Mouse (Mus musculus) heart, embryonic 16.5 days (tissue): Measurements from ENCODE around the gene Trpv5. TPM values are rescaled to one million over a fixed set of nuclear protein-coding genes. Genes with fewer than 3 reads are reported as not detected.

ENCODE experiments used
- ATAC-seq: fragments of 200-750 bp; cut with Nextera tagmentation; replicated peaks from 2 replicates; pipeline ENCODE4 v1.8.0; 2017; ENCODE audit warnings: moderate number of reproducible peaks; ENCODE audit not compliant: insufficient read depth, low FRiP score; ENCODE audit errors: extremely low read depth
- H3K27ac ChIP-seq: fragments of 300-500 bp; sonication (generic); 2 replicates; pipeline ENCODE4 v1.5.1; 2014; ENCODE audit warnings: mild to moderate bottlenecking, low read length, control low read depth, moderate library complexity
- H3K27me3 ChIP-seq: fragments of 300-500 bp; sonication (generic); 2 replicates; pipeline ENCODE4 v1.6.1; 2014; ENCODE audit warnings: low read length, mixed read lengths; ENCODE audit not compliant: control insufficient read depth, insufficient read depth
- H3K36me3 ChIP-seq: fragments of 300-500 bp; sonication (generic); 2 replicates; pipeline ENCODE4 v1.6.1; 2014; ENCODE audit not compliant: control insufficient read depth, insufficient read depth
- H3K4me1 ChIP-seq: fragments of 300-500 bp; sonication (generic); 2 replicates; pipeline ENCODE4 v1.6.1; 2014; ENCODE audit warnings: low read length, mixed read lengths; ENCODE audit not compliant: control insufficient read depth, insufficient read depth
- H3K4me2 ChIP-seq: fragments of 300-500 bp; sonication (generic); 2 replicates; pipeline ENCODE4 v1.6.1; 2014; ENCODE audit warnings: low read depth, mild to moderate bottlenecking, control low read depth, low read length
- H3K4me3 ChIP-seq: fragments of 300-500 bp; sonication (generic); 2 replicates; pipeline ENCODE4 v1.5.1; 2014; ENCODE audit warnings: mild to moderate bottlenecking, control low read depth, low read length
- H3K9ac ChIP-seq: fragments of 300-500 bp; sonication (generic); 2 replicates; pipeline ENCODE4 v1.6.1; 2014; ENCODE audit warnings: low read length, control low read depth
- H3K9me3 ChIP-seq: fragments of 300-500 bp; sonication (generic); replicated peaks from 2 replicates; pipeline ENCODE4 v1.6.1; 2016; ENCODE audit warnings: low read length; ENCODE audit not compliant: control insufficient read depth
- WGBS: fragments of 180-500 bp; shearing (Covaris S2); extraction: QIAGEN DNeasy Blood & Tissue Kit; methylation state at CpG from one replicate; pipeline ENCODE4 v1.1.7; 2014; 5-methylcytosine and 5-hydroxymethylcytosine counted together
- polyA plus RNA-seq: library from polyadenylated mRNA; unstranded; fragments of >200 nt; fragmentation: Nextera tagmentation; extraction: Ambion mirVana; gene quantifications from 2 replicates; pipeline ENCODE4 v1.2.1, GENCODE M21; 2015

Trpv5 gene
- polyA plus RNA-seq, 1 experiment from 2014 or later = not detected

- no peaks in the 10 kb centered on the region for H3K9me3 ChIP-seq
- H3K27ac ChIP-seq = no peak overlapping the region
- H3K4me1 ChIP-seq = no peaks in the 10 kb centered on the region
- H3K36me3 ChIP-seq = no peaks in the 10 kb centered on the region
- 29% methylated on average over 1 of the region's 1 CpGs for WGBS
- H3K4me2 ChIP-seq = no peak overlapping the region
- ATAC-seq = no peak
- H3K4me3 ChIP-seq = no peak overlapping the region
- H3K27me3 ChIP-seq = no peaks in the 10 kb centered on the region
- H3K9ac ChIP-seq = no peak overlapping the region
Measured at GRCm38 (mm10) chr6:41635211-41635610, 45.4 kb downstream of the Trpv5 start.

DNA sequence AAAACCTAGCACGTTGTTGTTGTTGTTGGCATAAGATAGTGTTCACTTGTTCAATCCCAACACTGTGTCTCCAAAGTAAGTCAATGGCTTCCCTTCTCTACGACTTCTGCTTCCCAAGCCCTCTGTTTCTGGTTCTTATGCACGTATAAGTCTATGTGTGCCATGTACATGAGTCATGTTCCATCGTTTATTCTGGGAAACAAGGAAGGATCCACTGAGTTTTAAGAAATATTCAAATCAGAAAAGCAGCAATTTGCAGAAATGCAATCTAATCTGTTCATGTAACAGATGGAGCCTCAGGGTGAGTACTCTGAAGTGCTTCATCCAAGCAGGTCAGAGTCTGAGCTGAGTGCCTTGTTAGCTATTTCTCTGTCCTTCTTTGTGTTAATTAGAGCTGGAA is 49.0 kb downstream of the Trpv5 start:
- H3K36me3 ChIP-seq = no peaks in the 10 kb centered on the region
- H3K4me3 ChIP-seq = no peak overlapping the region
- WGBS = 79% methylated on average over 4 of the region's 4 CpGs
- no peaks in the 10 kb centered on the region for H3K9me3 ChIP-seq
- H3K9ac ChIP-seq = no peak overlapping the region
- H3K27me3 ChIP-seq = no peaks in the 10 kb centered on the region
- H3K4me1 ChIP-seq = no peaks in the 10 kb centered on the region
- no peak for ATAC-seq
- H3K27ac ChIP-seq = no peak overlapping the region
- H3K4me2 ChIP-seq = no peak overlapping the region

- no peaks in the 10 kb centered on the region for H3K36me3 ChIP-seq
- no peaks in the 10 kb centered on the region for H3K27me3 ChIP-seq
- no peak overlapping the region for H3K9ac ChIP-seq
- no peaks in the 10 kb centered on the region for H3K4me1 ChIP-seq
- no peaks in the 10 kb centered on the region for H3K9me3 ChIP-seq
- no peak for ATAC-seq
- WGBS = 60% methylated on average over 2 of the region's 2 CpGs
- H3K4me2 ChIP-seq = no peak overlapping the region
- no peak overlapping the region for H3K4me3 ChIP-seq
- no peak overlapping the region for H3K27ac ChIP-seq
Measured at GRCm38 (mm10) chr6:41630791-41631190, 49.8 kb downstream of the Trpv5 start.

- WGBS = 51% methylated on average over 1 of the region's 1 CpGs
- H3K9ac ChIP-seq = no peak overlapping the region
- ATAC-seq = no peak
- no peaks in the 10 kb centered on the region for H3K27me3 ChIP-seq
- no peak overlapping the region for H3K4me2 ChIP-seq
- H3K9me3 ChIP-seq = no peaks in the 10 kb centered on the region
- H3K36me3 ChIP-seq = no peaks in the 10 kb centered on the region
- H3K4me3 ChIP-seq = no peak overlapping the region
- no peaks in the 10 kb centered on the region for H3K4me1 ChIP-seq
- no peak overlapping the region for H3K27ac ChIP-seq
Measured at GRCm38 (mm10) chr6:41628180-41628579, 52.4 kb downstream of the Trpv5 start.

- no peak overlapping the region for H3K4me3 ChIP-seq
- 66% methylated on average over 9 of the region's 9 CpGs for WGBS
- H3K27ac ChIP-seq = no peak overlapping the region
- H3K9me3 ChIP-seq = no peaks in the 10 kb centered on the region
- ATAC-seq = no peak
- H3K4me2 ChIP-seq = no peak overlapping the region
- no peaks in the 10 kb centered on the region for H3K27me3 ChIP-seq
- H3K36me3 ChIP-seq = no peaks in the 10 kb centered on the region
- H3K4me1 ChIP-seq = no peaks in the 10 kb centered on the region
- H3K9ac ChIP-seq = no peak overlapping the region
Measured at GRCm38 (mm10) chr6:41622661-41623060, 57.9 kb downstream of the Trpv5 start.

GRCm38 (mm10) chr6:41621241-41621990 is 59.2 kb downstream of the Trpv5 start:
- no peaks in the 10 kb centered on the region for H3K4me1 ChIP-seq
- no peak overlapping the region for H3K9ac ChIP-seq
- ATAC-seq = no peak
- no peaks in the 10 kb centered on the region for H3K27me3 ChIP-seq
- no peak overlapping the region for H3K4me2 ChIP-seq
- 84% methylated on average over 12 of the region's 12 CpGs for WGBS
- H3K9me3 ChIP-seq = no peaks in the 10 kb centered on the region
- H3K27ac ChIP-seq = no peak overlapping the region
- no peaks in the 10 kb centered on the region for H3K36me3 ChIP-seq
- no peak overlapping the region for H3K4me3 ChIP-seq

GRCm38 (mm10) chr6:41620173-41620798 is 60.3 kb downstream of the Trpv5 start:
- Histone ChIP-seq H3K27ac (no peak overlapping the region), H3K4me1 (no peaks in the 10 kb centered on the region), H3K9ac (no peak overlapping the region), H3K4me3 (no peak overlapping the region), H3K9me3 (no peaks in the 10 kb centered on the region), H3K4me2 (no peak overlapping the region), H3K36me3 (no peaks in the 10 kb centered on the region), H3K27me3 (no peaks in the 10 kb centered on the region)
- ATAC-seq = no peak
- WGBS = 77% methylated on average over 9 of the region's 9 CpGs

- ATAC-seq = no peak
- H3K4me3 ChIP-seq = no peak overlapping the region
- H3K9ac ChIP-seq = no peak overlapping the region
- H3K9me3 ChIP-seq = no peaks in the 10 kb centered on the region
- peaks cover 8% of the 10 kb centered on the region for H3K27me3 ChIP-seq
- no peaks in the 10 kb centered on the region for H3K36me3 ChIP-seq
- H3K4me2 ChIP-seq = no peak overlapping the region
- WGBS = 41% methylated on average over 5 of the region's 5 CpGs
- no peak overlapping the region for H3K27ac ChIP-seq
- H3K4me1 ChIP-seq = peaks cover 4% of the 10 kb centered on the region; the same call in 1 of the 2 replicates
Measured at GRCm38 (mm10) chr6:41607637-41608036, 72.9 kb downstream of the Trpv5 start.

GRCm38 (mm10) chr6:41606214-41606613 is 74.4 kb downstream of the Trpv5 start:
- Histone ChIP-seq H3K27me3 (peaks cover 8% of the 10 kb centered on the region), H3K4me2 (peak overlapping the region; percentile 99), H3K27ac (no peak overlapping the region), H3K36me3 (no peaks in the 10 kb centered on the region), H3K4me3 (no peak overlapping the region), H3K9ac (no peak overlapping the region), H3K9me3 (no peaks in the 10 kb centered on the region), H3K4me1 (peaks cover 4% of the 10 kb centered on the region; the same call in 1 of the 2 replicates)
- 14% methylated on average over 4 of the region's 4 CpGs for WGBS
- ATAC-seq = no peak
